Mouse (Mus musculus): ENCODE data around the gene Cabp4.
"Not testable (repeated sequence)": the region's sequence is repeated elsewhere in the genome, so short reads cannot be mapped to it uniquely, and the experiment has no call there.

Cabp4 gene

DNA sequence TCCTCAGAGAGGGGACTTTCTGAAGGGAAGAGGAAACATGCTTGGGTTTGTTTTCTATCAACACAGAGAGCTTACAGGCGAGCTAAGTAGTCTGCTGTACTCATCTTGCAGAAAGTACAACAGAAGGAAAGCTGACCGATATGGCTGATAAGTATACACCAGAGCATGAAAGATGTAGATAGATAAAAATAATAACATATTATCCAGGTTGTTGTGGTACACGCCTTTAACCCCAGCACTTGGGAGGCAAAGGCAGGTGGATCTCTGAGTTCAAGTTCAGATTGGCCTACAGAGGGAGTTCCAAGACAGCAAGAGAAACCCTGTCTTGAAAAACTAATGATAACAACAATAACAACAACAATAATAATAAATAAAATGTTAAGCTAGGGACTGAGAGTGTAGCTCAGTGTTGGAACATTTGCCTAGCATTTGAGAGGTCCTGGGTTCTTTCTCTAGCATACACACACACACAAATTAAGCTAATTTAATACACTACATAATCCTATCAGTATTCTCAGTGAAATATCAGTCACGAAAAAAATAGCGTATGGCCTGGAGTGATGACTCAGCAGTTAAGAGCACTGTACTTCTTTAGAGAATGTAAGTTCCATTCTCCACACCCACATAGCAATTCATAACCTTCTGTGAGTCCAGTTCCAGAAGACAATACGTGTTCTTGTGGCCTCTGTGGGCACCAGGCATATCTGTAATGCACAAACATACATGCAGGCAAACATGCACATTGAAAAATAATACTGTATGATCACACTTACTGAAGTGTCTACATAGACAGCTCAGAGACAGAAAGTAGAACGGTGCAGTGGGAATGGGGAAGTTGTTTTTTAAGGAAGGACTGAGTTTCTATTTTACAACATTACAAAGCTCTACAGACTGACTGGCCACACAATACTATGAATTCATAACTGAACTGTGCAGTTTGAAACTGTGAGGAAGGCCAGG lies 21.1 kb downstream of the Cabp4 start:
- no peak for DNase-seq

DNA sequence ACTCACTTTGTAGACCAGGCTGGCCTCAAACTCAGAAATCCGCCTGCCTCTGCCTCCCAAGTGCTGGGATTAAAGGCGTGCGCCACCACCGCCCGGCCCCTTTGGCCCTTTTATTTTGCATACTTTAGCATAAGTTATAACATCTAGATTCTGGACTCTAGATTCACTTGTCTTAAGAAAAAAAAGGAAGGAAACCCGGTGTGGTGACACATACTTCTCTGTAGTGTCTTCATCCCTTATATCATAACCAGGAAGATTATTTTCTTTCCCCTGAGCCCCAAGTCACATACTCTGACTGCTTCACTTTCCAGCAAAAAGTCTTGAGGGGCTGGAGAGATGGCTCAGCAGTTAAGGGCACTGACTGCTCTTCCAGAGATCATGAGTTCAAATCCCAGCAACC lies 21.9 kb downstream of the Cabp4 start:
- DNase-seq, result not testable (repeated sequence)

DNA sequence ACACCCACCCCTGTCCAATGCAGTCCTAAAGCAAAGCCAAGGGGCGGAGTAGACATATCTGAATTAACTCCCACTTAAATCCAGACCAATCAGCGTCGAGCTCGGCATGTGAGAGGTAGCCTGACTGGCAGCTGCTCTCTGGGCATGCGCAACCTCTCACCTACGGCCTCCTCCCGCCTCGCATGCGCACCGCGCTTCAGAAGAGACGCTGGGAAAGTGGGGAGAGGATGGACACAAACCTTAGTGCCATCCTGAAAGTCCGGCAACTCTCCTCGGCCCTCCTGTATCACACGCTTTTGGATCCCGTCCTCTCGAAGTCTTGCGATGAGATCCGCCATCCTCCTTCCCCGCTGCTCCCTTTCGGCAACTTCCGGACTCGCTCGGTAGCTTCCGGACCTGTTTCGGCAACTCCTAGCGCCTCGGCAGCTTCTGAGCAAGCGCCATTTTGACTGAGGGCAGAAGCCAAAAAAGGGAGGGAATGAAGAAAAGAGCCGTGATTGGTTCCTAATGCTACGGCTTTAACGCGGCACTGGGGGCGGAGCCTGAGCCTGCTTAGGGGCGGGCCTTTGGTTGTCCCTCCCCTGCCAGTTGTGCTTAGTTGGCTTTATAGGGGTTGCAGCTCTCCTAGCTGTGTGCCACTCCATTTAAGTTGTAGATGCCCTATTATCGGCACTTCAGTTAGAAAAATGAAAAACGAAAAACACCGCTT lies 22.6 kb downstream of the Cabp4 start:
- DNase-seq, result peak; percentile 99

DNA sequence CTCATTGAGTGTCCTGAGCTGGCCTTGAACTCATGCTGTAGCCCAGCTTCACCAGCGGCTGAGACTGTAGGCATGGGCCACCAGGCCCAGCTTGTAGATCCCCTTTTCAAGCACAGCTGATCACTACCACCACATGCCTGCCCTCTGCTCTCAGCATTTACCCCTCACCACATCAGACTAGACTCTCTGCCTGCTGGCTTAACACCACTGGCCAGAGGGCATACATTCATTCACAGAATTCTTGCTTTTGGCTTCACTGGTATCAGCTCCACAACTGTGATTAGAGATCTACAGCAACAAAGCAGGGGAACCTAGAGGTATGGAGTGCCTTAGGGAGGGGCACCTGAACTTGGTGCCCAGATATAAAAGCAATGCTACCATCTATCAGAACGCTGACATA lies 23.3 kb downstream of the Cabp4 start:
- DNase-seq, result no peak

DNA sequence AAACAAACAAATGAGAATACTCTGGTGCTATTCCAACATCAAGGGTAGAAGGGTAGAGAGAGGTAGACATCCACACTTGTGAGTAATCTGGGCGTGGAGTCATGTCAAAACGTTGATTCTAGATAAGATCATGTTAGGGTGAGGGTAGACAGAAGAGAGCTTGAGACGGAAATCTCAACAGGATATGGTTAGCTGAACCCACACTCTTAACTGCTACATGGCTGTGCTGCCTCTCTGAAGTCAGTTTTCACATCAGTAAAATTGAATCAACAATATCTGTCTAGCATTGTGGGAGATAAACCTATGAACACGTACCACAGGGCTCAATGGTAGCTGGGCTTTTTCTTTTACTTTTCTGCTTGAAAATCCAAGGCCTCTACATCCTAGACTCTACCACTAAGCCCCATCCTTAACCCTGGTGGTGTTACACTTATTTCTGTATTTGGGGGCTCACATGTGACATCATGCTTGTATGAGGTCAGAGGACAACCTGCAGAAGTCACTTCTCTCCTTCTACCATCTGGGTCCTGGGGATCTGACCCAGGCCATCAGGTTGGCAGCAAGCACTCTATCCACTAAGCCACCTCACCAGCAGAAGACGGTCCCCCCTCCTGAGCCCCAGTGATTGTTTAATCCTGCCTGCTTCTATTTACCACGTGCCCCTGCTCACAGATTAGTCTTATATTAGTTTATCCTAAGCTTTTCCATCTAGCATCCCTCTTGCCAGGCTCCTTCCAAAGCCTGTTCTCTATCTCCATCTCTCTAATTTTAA lies 23.9 kb downstream of the Cabp4 start:
- no peak for DNase-seq

DNA sequence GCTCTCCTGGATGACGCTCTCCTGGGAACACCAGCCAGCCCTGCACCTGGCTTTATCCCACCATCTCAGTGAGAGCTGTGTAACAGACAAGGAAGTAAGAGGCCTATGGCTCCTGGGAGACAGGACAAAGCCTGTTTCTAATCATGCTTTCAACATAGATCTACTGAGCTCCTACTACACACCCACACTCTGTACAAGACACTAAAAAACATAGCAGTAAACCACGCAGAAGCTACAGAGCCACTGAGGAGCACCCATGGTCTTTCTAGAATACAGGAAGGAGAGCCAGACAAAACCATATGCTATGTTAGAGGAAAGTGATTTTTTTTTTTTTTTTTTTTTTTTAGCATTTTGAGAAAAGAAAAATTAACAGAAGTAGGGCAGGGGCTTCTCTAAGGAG lies 25.5 kb downstream of the Cabp4 start:
- DNase-seq, result no peak

DNA sequence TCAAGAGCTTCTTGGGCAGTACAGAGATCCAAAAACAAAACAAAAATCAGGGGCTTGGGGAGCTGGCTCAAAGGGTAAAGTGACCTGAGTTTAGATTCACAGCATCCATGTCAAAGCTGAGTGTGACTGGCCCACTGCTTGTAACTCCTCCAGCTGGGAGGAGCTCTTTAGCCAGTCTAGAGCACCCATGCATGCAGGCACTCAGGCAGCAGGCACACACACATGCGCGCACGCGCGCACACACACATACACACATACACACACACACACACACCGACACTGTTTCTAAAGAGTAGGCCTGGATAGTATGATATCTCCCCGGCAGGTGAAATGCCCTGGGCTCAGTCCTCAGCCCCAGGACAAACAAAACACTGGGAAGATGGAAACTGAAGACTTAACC lies 26.8 kb downstream of the Cabp4 start:
- no peak for DNase-seq

DNA sequence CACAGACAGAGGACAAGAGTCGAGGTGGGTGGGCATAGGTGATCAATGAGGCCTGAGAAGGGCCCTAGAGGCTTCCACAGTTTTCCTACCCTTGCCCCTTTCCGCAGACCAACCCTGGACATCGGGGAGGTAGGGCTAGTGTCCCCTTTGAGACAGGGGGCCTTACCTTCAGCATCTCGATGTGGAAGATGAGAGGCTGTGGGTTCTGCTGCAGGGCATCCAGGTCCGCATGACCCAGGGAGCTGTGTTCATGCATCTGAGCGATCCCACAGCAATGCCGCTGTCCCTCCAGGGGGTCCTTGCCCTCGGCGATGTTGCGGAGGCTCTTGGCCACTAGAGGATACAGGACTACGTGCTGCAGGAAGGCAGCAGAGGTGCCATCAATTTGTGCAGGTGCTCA lies 28.0 kb downstream of the Cabp4 start:
- no peak for DNase-seq

DNA sequence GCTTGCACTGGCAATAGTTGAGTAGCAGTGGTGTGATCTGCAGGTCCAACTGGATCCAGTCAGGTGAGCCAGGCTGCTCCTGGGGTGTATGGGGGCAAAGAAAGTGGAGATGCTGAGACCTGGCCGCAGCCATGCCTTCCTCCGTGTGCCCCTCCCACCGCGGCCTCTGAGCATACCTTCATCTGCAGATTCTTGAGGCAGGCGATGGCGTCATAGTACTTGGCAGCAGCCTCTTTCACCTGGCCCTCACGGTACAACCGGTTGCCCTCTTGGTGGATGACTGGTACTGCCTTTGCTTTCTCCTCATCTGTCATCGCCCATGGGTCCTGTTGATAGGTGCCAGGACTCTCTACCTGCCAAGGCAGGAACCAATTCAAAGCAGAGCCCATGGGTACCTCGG lies 28.7 kb downstream of the Cabp4 start:
- DNase-seq, result no peak

DNA sequence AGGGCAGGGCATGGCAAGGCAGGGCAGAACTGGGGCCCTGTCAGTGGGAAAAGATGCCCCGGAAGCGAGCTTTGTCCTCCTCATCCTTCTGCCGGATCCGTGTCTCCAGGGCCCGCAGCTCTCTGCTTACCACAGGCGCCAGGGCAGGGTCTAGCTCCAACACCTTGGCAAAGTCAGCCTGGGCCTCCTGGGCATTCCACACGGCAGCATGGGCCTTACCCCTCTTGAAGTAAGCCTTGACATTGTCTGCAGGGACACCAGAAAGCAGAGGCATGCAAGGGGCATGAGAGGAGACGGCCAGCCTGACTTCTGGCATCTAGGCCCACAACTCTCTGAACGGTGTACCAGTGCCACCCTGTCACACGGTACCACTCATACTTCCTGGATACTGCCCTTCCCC lies 29.3 kb downstream of the Cabp4 start:
- DNase-seq, result no peak

DNA sequence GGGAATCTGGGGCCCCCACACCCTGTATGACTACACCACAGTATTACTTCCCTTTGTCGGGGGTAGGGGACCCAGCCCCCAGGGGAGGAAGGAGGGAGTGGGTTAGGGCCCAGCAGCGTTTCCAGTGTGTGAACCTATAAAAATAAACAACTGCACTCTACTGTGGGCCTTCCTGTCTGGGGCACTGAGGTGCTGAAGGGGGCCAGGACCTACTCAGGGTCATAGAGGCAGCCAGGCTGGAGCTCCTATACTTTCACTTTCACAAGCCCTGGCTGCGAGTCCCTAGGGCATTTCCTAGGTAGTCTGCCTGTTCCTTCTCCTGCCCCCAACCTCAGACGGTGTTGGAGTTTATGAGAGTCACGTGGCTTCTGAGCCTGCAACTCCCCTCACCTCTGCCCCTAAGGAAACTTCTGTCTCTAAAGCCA lies 30.0 kb downstream of the Cabp4 start:
- DNase-seq, result peak in 1 of 2 experiments; percentile 48

DNA sequence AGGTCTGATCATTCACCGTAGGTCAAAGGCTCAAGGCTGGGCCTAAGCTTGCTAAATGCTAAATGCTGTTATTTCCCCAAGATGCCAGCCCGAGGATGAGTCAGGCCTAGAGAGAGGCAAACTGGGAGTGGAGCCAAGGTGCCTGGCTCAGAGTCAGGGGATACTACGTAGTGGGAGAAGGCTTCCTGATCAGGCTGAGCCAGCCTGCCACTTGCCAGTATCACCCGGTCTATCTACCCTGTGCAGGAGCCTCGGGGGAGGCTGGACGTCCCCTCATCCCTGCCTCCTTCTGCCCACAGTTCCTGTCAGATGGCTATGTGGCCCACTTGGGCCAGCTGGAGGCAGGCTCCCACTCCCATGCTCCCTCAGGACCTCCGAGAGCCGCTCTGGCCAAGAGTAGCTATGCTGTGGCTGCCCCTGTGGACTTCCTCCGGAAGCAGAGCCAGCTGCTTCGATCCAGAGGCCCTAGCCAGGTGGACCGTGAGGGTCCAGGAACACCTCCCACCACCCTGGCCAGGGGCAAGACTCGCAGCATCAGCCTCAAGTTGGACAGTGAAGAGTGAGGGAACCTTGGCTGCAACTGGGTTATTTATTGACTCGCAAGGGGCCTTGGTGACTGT lies 30.5 kb downstream of the Cabp4 start:
- DNase-seq, result peak; percentile 83 to 92

DNA sequence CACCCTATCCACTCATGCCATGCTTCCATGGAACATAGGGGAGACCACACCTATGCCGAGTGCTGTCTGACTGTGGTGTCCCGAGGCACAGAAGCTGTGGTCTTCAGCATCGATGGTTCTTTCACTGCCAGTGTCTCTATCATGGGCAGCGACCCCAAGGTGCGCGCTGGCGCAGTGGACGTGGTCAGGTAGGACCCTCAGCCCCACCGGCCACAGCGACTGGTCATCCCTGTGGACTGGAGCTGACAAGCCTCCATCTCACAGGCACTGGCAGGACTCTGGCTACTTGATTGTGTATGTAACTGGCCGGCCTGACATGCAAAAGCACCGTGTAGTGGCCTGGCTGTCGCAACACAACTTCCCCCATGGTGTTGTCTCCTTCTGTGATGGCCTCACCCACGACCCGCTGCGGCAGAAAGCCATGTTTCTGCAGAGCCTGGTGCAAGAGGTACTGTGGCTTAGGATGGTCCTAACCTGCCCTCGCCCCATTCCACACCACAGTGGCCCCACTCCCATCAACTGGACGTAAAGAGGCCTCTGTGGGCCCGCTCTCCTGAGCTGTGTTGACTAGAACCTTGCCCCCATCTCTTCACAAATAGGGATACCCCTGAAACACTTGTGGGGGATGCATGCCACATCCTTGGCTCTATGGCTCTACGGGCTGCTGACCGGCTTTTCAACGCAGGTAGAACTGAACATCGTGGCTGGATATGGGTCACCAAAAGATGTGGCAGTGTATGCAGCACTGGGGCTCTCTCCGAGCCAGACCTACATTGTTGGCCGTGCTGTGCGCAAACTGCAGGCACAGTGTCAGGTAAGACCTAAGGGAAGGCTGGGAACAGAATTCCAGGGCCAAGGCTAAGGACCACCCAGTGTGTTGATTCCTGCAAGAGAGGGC lies 31.5 kb downstream of the Cabp4 start:
- DNase-seq, result no peak

DNA sequence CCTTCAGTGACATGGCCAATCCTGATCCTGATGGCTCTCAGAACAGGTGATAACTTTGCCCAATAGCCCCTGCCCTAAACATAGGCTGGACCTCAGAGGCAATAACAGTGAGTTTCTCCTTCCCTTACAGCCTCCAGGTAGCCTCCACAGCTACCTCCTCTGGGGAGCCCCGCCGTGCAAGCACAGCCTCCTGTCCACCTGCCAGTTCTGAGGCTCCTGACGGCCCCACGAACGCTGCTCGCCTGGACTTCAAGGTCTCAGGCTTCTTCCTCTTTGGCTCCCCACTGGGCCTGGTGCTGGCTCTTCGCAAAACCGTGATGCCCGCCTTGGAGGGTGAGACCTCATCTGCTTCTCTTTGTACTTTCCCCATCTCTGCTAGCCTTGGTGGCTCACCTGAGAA lies 35.3 kb downstream of the Cabp4 start:
- no peak for DNase-seq

DNA sequence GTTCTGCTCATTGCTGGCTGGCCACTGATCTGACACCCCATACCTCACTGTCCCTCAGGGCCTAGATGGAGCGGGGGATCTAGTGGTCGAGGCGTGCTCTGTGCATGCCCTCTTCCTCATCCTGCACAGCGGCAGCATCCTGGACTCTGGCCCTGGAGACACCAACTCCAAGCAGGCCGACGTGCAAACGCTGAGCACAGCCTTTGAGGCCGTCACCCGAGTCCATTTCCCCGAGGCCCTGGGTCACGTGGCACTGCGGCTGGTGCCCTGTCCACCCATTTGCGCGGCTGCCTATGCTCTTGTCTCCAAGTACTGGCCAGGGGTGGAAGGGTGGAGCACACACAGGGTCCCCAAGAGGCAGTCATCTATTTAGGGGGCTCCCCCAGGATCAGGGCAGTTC lies 37.2 kb downstream of the Cabp4 start:
- DNase-seq, result no peak

DNA sequence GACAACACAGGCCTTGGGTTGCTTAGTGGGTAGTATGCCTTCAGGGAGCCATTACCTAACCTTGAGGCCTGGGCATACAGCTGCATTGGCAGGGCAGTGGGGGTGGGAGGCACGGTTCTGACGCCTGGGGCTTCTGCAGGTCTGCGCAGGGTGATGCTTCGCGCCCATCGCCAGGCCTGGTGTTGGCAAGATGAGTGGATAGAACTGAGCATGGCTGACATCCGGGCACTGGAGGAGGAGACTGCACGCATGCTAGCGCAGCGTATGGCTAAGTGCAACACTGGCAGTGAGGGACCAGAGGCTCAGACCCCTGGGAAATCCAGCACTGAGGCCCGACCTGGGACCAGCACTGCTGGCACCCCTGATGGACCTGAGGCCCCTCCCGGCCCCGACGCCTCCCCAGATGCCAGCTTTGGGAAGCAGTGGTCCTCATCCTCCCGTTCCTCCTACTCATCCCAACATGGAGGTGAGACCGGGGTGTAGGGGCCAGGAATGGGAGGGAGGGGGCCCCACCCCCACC lies 39.1 kb downstream of the Cabp4 start:
- no peak for DNase-seq

DNA sequence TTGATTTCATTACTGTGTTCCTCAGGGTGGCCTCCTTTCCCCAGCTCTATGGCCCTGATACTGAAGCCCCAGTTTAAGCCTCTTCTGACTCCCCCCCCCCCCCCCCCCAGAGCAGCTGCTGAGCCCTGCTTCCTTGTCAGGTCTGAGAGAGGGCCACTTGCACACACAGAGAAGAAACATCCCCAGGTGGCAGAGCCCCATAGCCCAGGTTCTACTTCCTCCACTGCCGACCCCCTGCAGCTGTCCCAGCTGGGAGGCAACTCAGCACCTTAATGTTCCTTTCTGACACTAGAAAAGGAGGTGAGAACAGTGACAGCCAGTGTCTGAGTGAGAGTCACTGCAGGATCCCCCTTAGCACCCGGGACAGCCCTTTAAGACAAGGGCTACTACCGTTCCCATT lies 40.0 kb downstream of the Cabp4 start:
- DNase-seq, result no peak

DNA sequence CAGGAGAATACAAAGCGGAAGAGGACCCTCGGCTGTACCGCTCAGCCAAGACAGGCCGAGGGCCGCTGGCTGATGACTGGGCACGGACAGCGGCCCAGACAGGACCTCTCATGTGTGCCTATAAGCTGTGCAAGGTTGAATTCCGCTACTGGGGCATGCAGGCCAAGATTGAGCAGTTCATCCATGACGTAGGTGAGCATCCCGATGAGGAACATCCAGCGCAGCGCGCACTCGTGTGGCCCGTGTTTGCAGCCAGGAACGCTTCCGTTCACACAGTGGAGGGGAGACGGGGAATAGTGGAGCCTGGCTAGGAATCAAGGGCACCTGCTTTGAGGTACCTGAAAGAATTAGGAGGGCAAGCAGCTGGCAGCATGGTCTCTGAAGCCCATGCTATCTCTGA lies 40.5 kb downstream of the Cabp4 start:
- DNase-seq, result no peak

DNA sequence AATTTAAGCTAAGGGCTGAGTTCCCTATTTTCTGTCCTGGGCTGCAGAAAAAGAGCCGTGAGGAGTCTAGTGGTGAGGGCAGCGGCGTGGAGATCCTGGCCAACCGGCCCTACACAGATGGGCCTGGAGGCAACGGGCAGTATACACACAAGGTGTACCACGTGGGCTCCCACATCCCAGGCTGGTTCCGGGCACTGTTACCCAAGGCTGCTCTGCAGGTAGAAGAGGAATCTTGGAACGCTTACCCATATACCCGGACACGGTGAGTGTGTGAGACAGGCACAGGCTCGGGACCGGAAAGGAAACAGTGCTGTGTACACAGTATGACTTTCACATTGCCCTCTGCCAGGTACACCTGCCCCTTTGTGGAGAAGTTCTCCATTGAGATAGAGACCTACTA lies 41.2 kb downstream of the Cabp4 start:
- DNase-seq, result no peak

DNA sequence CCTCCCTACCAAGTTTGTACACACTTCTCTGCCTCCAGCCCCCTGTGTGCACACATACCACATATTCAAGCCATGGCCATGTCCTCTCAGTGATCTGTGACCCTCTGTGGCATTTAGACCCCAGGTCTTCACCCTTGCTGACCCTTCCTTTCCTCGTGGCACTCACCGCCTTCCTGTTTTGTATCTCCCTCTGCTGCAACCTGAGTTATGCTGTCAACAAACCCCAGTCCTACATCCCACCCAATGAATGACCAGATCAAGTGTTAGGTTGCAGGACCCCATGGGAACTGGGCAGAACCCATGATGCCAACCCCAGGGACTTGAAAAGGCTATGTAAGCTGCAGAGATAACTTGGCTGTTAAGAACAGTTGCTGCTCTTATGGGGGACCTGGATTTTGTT lies 41.8 kb downstream of the Cabp4 start:
- no peak for DNase-seq

DNA sequence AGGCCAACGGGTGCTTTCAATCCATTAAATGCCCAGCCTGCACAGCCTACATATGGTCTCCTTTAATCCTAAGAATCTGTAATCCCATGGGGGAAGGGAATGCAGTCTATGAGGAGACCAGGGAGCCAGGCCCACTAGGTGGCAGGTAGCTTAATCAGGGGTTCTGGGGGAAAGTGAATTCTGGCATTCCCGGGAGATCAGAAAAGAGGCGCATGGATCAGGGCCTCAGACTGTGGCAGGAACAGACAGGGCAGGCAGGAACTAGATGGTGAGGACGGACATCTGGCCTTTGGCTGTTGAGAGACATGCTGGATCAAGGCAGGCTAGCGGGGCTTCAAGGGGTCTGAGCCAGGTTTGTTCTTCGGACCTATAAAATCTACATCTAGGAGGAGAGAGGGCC lies 42.4 kb downstream of the Cabp4 start:
- DNase-seq, result no peak

Data from kidney, adult 8-10 months (tissue).